Mouse (Mus musculus) hindbrain, postnatal 0 days (tissue): ENCODE data around the gene Mast3. TPM values are rescaled to one million over a fixed set of nuclear protein-coding genes. Genes with fewer than 3 reads are reported as not detected.

Experiments
- ATAC-seq: fragments of 200-750 bp; cut with Nextera tagmentation; 2 replicates; pipeline ENCODE4 v1.8.0; 2017; ENCODE audit warnings: mild to moderate bottlenecking, moderate TSS enrichment, moderate library complexity
- DNase-seq: peaks from one replicate; pipeline ENCODE4 v3.0.0-alpha.2; 2015; ENCODE audit warnings: low spot score
- H3K27ac ChIP-seq: fragments of 300-500 bp; sonication (generic); 2 replicates; pipeline ENCODE4 v1.5.1; 2014; ENCODE audit warnings: mild to moderate bottlenecking
- H3K27me3 ChIP-seq: fragments of 300-500 bp; sonication (generic); 2 replicates; pipeline ENCODE4 v1.6.1; 2014; ENCODE audit warnings: low read length, mixed read lengths; ENCODE audit not compliant: insufficient read depth
- H3K36me3 ChIP-seq: fragments of 300-500 bp; sonication (generic); 2 replicates; pipeline ENCODE4 v1.6.1; 2014; ENCODE audit warnings: low read length, mixed read lengths; ENCODE audit not compliant: insufficient read depth
- H3K4me1 ChIP-seq: fragments of 300-500 bp; sonication (generic); 2 replicates; pipeline ENCODE4 v1.6.1; 2014; ENCODE audit warnings: antibody characterized with exemption, low read length, mixed read lengths; ENCODE audit not compliant: insufficient read depth
- H3K4me2 ChIP-seq: fragments of 300-500 bp; sonication (generic); 2 replicates; pipeline ENCODE4 v1.6.1; 2014; ENCODE audit warnings: low read depth, mild to moderate bottlenecking, low read length, moderate library complexity, mixed read lengths
- H3K4me3 ChIP-seq: fragments of 300-500 bp; sonication (generic); 2 replicates; pipeline ENCODE4 v1.5.1; 2014; ENCODE audit warnings: low read length
- H3K9ac ChIP-seq: fragments of 300-500 bp; sonication (generic); replicated peaks from 2 replicates; pipeline ENCODE4 v1.6.1; 2014; ENCODE audit warnings: mild to moderate bottlenecking, low read length, moderate library complexity, mixed read lengths
- H3K9me3 ChIP-seq: fragments of 300-500 bp; sonication (generic); 2 replicates; pipeline ENCODE4 v1.6.1; 2016; ENCODE audit warnings: low read length, mixed read lengths
- CTCF ChIP-seq: IDR thresholded peaks from 2 replicates; pipeline ENCODE4 v1.5.1; 2016; ENCODE audit warnings: antibody characterized with exemption, control low read depth, low read depth
- WGBS: fragments of 180-500 bp; shearing (Covaris S2); extraction: QIAGEN DNeasy Blood & Tissue Kit; methylation state at CpG from one replicate; pipeline ENCODE4 v1.1.7; 2014; 5-methylcytosine and 5-hydroxymethylcytosine counted together
- polyA plus RNA-seq: library from polyadenylated mRNA; unstranded; fragments of >200 nt; fragmentation: Nextera tagmentation; extraction: Ambion mirVana; gene quantifications from 2 replicates; pipeline ENCODE4 v1.2.1, GENCODE M21; 2015
- total RNA-seq: library from RNA; depleted of rRNA; stranded (reverse); fragments of >200 nt; gene quantifications from 2 replicates; pipeline ENCODE4 v1.2.3, GENCODE M21; 2014

Gene Mast3
- total and polyA plus RNA-seq, 2 experiments from 2014 or later = 16.2 to 42.1 TPM

DNA sequence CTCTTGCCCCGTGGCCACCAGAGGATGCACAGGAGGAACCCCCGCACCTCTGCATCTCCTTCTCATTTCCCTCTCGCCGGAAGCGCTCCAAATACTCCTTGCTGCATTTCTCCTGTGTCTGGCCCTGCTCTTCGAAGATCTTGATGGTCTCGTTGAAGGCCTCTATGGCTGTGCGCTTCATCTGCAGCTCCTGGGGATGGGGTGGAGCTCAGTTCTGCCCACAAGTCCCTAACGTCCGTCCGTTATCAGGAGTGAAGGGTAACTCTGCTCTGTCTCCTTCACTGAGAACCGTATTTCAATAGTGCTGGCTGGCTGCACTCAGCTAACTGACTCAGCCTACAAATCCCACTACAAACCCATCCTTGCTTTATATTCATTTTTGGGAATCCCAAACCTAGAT is 35.0 kb downstream of the Mast3 start:
- Histone ChIP-seq H3K4me2 (no peak overlapping the region), H3K27me3 (no peaks in the 10 kb centered on the region), H3K9me3 (no peaks in the 10 kb centered on the region), H3K4me1 (peaks cover 20% of the 10 kb centered on the region), H3K27ac (peak overlapping the region; percentile 16; the same call in 1 of the 2 replicates), H3K4me3 (no peak overlapping the region), H3K36me3 (peaks cover 41% of the 10 kb centered on the region), H3K9ac (peak overlapping the region; percentile 24; the same call in 1 of the 2 replicates)
- TF ChIP-seq CTCF = no peak
- no peak for DNase-seq
- no peak for ATAC-seq
- WGBS = 79% methylated on average over 12 of the region's 12 CpGs

DNA sequence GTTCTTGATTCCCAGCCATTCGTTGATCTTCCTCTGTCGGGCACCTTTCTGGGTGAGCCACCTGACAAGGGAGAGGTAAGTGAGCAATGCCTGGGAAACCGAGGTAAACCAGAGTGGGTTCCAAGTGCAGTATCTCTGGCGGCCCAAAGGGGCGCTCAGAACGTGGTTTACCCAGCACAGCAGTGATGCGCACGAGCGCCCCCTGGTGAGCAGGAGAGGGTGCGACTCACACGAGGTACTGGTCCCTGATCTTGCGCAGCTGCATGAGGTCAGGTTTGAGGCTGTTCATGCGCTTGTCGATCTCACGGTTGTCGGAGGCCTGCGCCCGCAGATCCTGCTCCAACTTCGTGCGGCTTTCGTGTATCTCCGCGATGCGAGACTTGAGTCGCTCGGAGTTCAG is 35.5 kb downstream of the Mast3 start:
- TF ChIP-seq CTCF = peak; percentile 100
- peak; percentile 98 for DNase-seq
- Histone ChIP-seq H3K4me3 (no peak overlapping the region), H3K9ac (peak overlapping the region; percentile 24; the same call in 1 of the 2 replicates), H3K4me2 (no peak overlapping the region), H3K27me3 (no peaks in the 10 kb centered on the region), H3K36me3 (peaks cover 41% of the 10 kb centered on the region), H3K9me3 (no peaks in the 10 kb centered on the region), H3K27ac (peak overlapping the region; percentile 16; the same call in 1 of the 2 replicates), H3K4me1 (peaks cover 18% of the 10 kb centered on the region)
- peak; percentile 79 for ATAC-seq
- WGBS = 6% methylated on average over 26 of the region's 26 CpGs

DNA sequence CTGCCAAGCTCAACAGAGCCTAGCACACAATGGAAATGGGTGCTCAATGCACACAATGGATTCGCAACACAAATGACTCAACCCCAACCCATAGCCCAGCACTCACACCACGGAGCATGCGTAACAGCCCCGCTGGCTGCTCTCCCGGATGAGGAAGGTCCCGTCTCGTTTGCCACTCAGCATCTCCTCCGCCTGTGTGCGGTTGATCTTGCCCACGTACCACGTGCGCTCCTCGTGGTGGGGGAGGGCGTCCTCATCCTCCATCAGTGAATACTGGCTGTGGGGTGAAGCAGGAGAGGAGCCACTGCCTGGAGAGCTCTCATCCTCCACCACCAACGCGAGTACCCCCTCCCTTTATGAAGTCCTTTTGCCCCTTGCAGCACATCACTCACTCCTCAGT is 35.9 kb downstream of the Mast3 start:
- peaks cover 41% of the 10 kb centered on the region for H3K36me3 ChIP-seq
- no peak overlapping the region for H3K9ac ChIP-seq
- no peak for DNase-seq
- H3K27me3 ChIP-seq = no peaks in the 10 kb centered on the region
- no peak overlapping the region for H3K27ac ChIP-seq
- no peaks in the 10 kb centered on the region for H3K9me3 ChIP-seq
- no peak overlapping the region for H3K4me2 ChIP-seq
- H3K4me3 ChIP-seq = no peak overlapping the region
- peaks cover 15% of the 10 kb centered on the region for H3K4me1 ChIP-seq
- ATAC-seq = no peak; the same call in 1 of the 2 replicates
- 88% methylated on average over 16 of the region's 16 CpGs for WGBS
- TF ChIP-seq CTCF = no peak

DNA sequence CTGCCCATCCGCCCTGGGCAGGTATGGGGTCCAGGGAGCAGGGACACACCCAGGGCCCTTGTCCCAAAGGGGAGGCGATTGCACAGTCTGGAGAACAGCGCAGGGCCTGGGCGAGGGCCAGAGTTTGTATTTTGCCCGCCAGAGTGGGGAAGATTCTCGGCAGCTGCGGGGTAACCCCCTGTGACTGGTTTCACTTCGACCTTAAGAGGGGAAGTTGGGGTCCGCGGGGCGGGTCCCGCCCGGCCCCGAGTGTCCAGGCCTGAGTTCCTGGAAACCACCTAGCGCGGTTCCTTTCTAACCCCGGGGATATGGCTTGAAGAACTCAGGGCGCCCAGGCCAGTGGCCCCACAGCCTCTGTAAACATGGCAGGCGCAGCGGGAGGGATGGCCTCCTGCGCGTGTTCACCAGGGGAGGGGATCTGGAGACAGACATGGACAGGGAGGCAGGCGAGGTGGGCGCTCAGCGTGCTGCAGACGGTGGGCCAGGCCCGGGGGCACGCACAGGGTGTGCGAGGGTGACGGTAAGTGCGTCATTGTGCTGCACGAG is 36.5 kb downstream of the Mast3 start:
- Histone ChIP-seq H3K9ac (no peak overlapping the region), H3K27ac (no peak overlapping the region), H3K4me3 (no peak overlapping the region), H3K27me3 (no peaks in the 10 kb centered on the region), H3K36me3 (peaks cover 41% of the 10 kb centered on the region), H3K9me3 (no peaks in the 10 kb centered on the region), H3K4me2 (no peak overlapping the region), H3K4me1 (peaks cover 9% of the 10 kb centered on the region)
- WGBS = 95% methylated on average over 32 of the region's 32 CpGs
- no peak for TF ChIP-seq CTCF
- no peak for DNase-seq
- no peak for ATAC-seq

DNA sequence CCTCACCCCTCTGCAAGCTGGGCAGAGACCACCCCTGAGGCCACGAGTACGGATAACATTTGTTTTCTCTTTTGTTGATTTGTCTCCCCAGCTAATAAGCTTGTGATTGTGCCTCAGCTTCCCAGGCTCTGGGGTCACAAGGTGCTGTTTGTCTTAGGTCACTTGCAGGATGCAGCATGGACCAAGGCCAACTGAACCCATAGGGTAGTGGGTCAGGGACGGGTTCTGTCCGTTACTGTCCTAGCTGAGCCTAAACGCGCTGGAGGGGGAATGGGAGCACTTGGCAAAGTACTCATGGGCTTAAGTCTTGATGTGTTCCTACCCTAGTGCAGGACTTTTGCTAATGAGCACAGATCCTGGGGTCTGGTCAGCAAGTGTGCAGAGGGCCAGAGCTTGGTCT is 37.4 kb downstream of the Mast3 start:
- Histone ChIP-seq H3K9ac (no peak overlapping the region), H3K9me3 (no peaks in the 10 kb centered on the region), H3K4me3 (no peak overlapping the region), H3K4me2 (no peak overlapping the region), H3K36me3 (peaks cover 41% of the 10 kb centered on the region), H3K27ac (no peak overlapping the region), H3K27me3 (no peaks in the 10 kb centered on the region), H3K4me1 (peaks cover 9% of the 10 kb centered on the region)
- DNase-seq (no peak), ATAC-seq (no peak)
- TF ChIP-seq CTCF = no peak
- WGBS = 70% methylated on average over 6 of the region's 6 CpGs

DNA sequence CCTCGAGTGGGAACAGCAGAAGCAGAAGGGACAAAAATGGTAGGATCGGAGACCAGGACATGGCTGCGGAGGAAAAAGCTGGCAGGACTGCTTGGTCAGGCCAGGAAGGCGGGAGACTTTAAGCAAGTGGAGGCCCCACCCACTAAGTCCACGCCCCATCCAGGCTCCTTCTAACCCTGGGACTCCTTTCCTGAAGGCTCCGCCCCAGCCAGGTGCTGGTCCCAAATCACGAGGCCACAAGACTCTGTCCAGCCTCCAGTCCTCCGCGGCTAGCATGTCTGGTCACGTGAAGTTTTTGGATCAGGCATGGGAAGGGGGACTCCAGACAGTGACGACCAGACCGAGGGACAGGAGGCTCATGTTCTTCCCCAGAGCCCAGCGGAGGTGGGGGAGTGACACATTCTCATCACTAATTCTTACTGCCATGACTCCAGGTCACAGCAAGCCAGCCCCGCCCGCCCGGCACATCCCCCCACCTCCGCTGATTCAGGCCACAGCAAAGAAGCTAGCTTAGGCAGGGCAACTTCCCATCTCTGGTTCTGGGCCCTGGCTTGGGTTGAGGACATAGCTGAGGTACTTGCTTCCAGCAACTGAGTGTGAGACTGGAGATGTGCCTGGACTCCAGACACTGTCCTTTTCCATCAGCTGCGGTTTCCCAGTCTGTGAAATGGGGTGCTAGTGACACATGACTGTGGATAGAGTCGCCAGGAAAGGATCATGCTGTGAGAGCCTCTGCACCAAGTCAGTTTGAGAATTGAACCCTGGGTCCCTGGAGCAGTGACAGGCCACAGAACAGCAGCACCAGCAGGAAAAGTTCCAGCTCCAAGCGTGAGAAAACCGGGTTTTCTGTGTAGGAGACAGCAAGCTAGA is 38.0 kb downstream of the Mast3 start:
- peak overlapping the region; percentile 20 for H3K4me3 ChIP-seq
- H3K36me3 ChIP-seq = peaks cover 35% of the 10 kb centered on the region
- 0 out of 2 replicates have a peak, but pooled peaks have one; percentile 5 for ATAC-seq
- no peaks in the 10 kb centered on the region for H3K27me3 ChIP-seq
- peak overlapping the region; percentile 50 for H3K4me2 ChIP-seq
- no peak for TF ChIP-seq CTCF
- no peaks in the 10 kb centered on the region for H3K9me3 ChIP-seq
- peak; percentile 41 for DNase-seq
- peak overlapping the region; percentile 40 for H3K9ac ChIP-seq
- no peak overlapping the region; the same call in 1 of the 2 replicates for H3K27ac ChIP-seq
- peaks cover 9% of the 10 kb centered on the region; the same call in 1 of the 2 replicates for H3K4me1 ChIP-seq
- 10% methylated on average over 21 of the region's 21 CpGs for WGBS
